In the genomic region with DNA sequence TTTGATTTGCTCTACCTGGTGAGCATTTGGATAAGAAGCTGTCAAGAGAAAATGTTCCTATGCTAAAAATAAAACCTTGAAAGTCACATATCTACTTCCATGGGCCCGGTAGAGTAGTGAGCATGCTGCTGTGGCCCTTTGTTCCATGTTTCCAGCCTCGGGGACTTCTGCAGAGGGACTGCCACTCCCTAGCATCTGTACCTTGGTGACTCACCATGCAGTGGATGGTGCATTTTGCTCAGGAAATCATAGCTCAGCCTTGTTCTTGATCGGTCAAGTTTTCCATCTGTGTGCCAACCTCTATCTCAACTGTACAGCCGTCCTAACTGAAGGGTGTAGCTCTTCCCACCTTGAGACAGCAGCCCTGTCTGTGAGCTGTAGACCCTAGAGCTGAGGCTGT, we compare ENCODE assay signal across 20 mouse cellular contexts. TPM values are rescaled to one million over a fixed set of nuclear protein-coding genes. Genes with fewer than 3 reads are reported as not detected.
"Had no signal": no experiment of that assay in that cellular context is flagged by ENCODE, and none has a peak within 500 bp of the region (broad histone marks: within the 10 kb centered on the region; RNA-seq: fewer than 3 reads in every experiment).

No protein-coding gene starts in this region.

- H3K9me3 ChIP-seq: liver, embryonic 15.5 days; lung, embryonic 15.5 days; megakaryocyte, embryonic 14.5 days; midbrain, embryonic 12.5 days; midbrain, embryonic 15.5 days; neural tube, embryonic 12.5 days had no signal

- DNase-seq: liver, postnatal 0 days; lung, adult 2 months; lung, postnatal 14 days; lung, postnatal 36 days; retina, postnatal 1 day; right cerebral cortex, adult 18-20 months; right cerebral cortex, postnatal 25 days; right cerebral cortex, postnatal 4 days; spleen, adult 18-20 months; thymus, adult 2 months; thymus, postnatal 25 days; thymus, postnatal 4 days had no signal

- H3K27ac ChIP-seq: liver, embryonic 15.5 days; lung, embryonic 15.5 days; macrophage; midbrain, embryonic 12.5 days; midbrain, embryonic 15.5 days; neural tube, embryonic 12.5 days had no signal

- H3K4me1 ChIP-seq: liver, embryonic 15.5 days; megakaryocyte, embryonic 14.5 days; midbrain, embryonic 12.5 days; neural tube, embryonic 12.5 days had no signal

- H3K36me3 ChIP-seq: liver, embryonic 15.5 days; lung, embryonic 15.5 days; midbrain, embryonic 12.5 days; midbrain, embryonic 15.5 days; neural tube, embryonic 12.5 days had no signal

- H3K9ac ChIP-seq: liver, embryonic 15.5 days; liver, postnatal 0 days; lung, embryonic 15.5 days; midbrain, embryonic 12.5 days; midbrain, embryonic 15.5 days; neural tube, embryonic 12.5 days had no signal

- H3K27me3 ChIP-seq: liver, embryonic 15.5 days; lung, embryonic 15.5 days; midbrain, embryonic 15.5 days; neural tube, embryonic 12.5 days had no signal

- ATAC-seq: liver, postnatal 0 days; lung, postnatal 0 days; midbrain, embryonic 15.5 days had no signal

- H3K4me2 ChIP-seq: liver, embryonic 15.5 days; lung, embryonic 15.5 days; midbrain, embryonic 12.5 days; midbrain, embryonic 15.5 days; neural tube, embryonic 12.5 days had no signal

- H3K4me3 ChIP-seq: liver, embryonic 15.5 days; lung, embryonic 15.5 days; megakaryocyte, embryonic 14.5 days; midbrain, embryonic 12.5 days; midbrain, embryonic 15.5 days; neural tube, embryonic 12.5 days had no signal

RNA-seq across cellular contexts. Expression of gene Spats2l, which starts 10.3 kb away (rescaled TPM):
- polyA plus RNA-seq: macrophage had no signal
